Mouse (Mus musculus) olfactory bulb, adult 2 months (tissue): ENCODE results near the gene Olfr1424.

Experiments used
- CTCF ChIP-seq: fragments of 200-500 bp; IDR thresholded peaks from 2 replicates; pipeline ENCODE4 v1.5.1; 2012; ENCODE audit warnings: low read depth, mild to moderate bottlenecking, low read length, moderate library complexity; ENCODE audit not compliant: insufficient read depth
- POLR2A ChIP-seq: fragments of 200-500 bp; IDR thresholded peaks from 2 replicates; pipeline ENCODE4 v1.6.1; 2012; ENCODE audit warnings: mild to moderate bottlenecking, low read depth, low read length, moderate library complexity; ENCODE audit not compliant: insufficient read depth

DNA sequence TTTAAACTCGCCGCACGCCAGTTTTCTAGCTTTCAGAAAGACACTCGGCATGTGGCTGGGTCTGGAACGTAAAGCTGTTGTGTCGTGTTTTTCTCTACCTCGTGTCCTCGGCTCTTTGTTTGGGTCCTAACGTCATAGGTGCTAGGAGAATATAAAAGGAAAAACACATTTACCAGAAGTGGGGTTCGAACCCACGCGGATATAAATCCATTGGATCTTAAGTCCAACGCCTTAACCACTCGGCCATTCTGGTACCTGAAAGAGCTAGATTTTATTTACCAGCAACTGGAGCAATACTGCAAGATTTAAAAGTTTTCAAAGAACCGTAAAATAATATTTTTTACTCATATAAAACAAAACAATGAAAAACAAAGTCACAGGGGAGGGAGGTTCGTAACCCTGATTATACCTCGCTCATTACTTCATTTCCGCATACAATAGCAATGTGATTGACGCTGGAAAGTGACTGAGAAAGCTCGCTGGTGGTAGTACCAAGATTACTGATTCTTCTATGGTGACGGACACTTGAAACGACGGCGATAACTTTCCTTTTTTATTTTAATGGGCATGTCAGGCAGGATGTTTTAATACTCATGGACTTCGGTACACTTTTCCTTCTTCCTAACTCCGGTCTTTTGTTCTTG is 51.4 kb downstream of the Olfr1424 start:
- TF ChIP-seq CTCF, result no peak
- TF ChIP-seq POLR2A, result no peak
